Mouse (Mus musculus) kidney, adult 2 months (tissue): ENCODE measurements around the gene AY074887.

Experiments
- CTCF ChIP-seq: fragments of 200-500 bp; conservative IDR thresholded peaks from 2 replicates; pipeline ENCODE4 v1.5.1; 2011; ENCODE audit warnings: low read depth, mild to moderate bottlenecking, control low read depth, low read length, moderate library complexity, mixed read lengths; ENCODE audit not compliant: insufficient read depth, insufficient read length
- POLR2A ChIP-seq: fragments of 200-500 bp; IDR thresholded peaks from one replicate; pipeline ENCODE4 v1.6.1; 2011; ENCODE audit warnings: low read depth, low read length, control low read depth

DNA sequence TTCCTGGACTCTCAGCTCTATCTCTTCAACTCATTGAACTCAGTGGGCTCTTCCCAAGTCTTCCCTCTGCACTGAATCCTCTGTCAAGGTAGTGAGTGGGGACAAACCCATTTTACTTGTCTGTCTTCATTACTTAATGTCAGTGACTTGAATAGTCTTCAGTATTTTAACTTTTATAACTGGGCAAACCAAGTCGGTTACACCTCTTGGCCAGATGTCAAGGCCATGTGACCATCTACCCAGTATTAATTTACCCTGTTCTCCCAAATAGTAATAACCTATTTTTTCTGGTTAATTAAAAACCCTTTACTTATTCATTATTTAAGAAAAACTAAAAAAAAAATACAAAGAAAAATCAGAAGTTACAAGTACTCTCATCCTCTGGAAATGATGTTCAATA is 20.1 kb downstream of the AY074887 start:
- no peak for TF ChIP-seq CTCF
- TF ChIP-seq POLR2A: no peak
